Mouse (Mus musculus): ENCODE results near the gene Nrk.

DNA sequence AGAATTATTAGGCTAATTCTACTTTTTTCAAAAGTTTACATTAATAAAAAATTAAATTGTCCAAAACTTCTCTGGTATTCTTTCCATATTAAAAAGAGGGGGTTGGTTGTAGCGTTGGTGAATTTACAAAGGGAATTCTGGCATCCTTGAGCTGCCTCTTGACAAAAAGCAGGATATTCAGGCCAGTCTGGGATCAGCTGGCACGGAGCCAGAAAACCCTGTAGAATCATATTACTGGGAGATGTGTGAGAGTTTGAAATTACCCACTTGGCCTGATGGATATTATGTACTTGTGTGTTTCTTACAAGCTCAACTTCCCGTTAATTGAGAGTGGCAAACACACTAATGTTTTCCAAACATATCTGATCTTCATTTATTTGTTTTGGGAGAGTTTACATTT is 46.5 kb downstream of the Nrk start:
- TF ChIP-seq TAL1 (IDR thresholded peaks at IDR 0.05; ENCODE audit: low read length), result no peak
- TF ChIP-seq GATA1 (IDR thresholded peaks at IDR 0.05; ENCODE audit: low read length), result no peak

All from erythroblast, embryonic 14.5 days (primary cell).